Mouse (Mus musculus) liver, adult 2 months (tissue): ENCODE measurements around the gene Ntn1.

Experiments
- CTCF ChIP-seq: fragments of 200-500 bp; IDR thresholded peaks from 2 replicates; pipeline ENCODE4 v1.5.1; 2011; ENCODE audit warnings: low read depth, low read length, control low read depth
- POLR2A ChIP-seq: fragments of 200-500 bp; IDR thresholded peaks from 2 replicates; pipeline ENCODE4 v1.6.1; 2011; ENCODE audit warnings: low read length, control low read depth; ENCODE audit not compliant: insufficient read depth; ENCODE audit errors: extremely low read depth

GRCm38 (mm10) chr11:68331676-68332265, 68.9 kb downstream of the Ntn1 start:
- TF ChIP-seq POLR2A (no peak), CTCF (no peak)
